Mouse (Mus musculus) kidney, adult 2 months (tissue): ENCODE results near the gene Rad51d.

ENCODE experiments used
- CTCF ChIP-seq: fragments of 200-500 bp; conservative IDR thresholded peaks from 2 replicates; pipeline ENCODE4 v1.5.1; 2011; ENCODE audit warnings: low read depth, mild to moderate bottlenecking, control low read depth, low read length, moderate library complexity, mixed read lengths; ENCODE audit not compliant: insufficient read depth, insufficient read length
- POLR2A ChIP-seq: fragments of 200-500 bp; IDR thresholded peaks from one replicate; pipeline ENCODE4 v1.6.1; 2011; ENCODE audit warnings: low read depth, low read length, control low read depth

DNA sequence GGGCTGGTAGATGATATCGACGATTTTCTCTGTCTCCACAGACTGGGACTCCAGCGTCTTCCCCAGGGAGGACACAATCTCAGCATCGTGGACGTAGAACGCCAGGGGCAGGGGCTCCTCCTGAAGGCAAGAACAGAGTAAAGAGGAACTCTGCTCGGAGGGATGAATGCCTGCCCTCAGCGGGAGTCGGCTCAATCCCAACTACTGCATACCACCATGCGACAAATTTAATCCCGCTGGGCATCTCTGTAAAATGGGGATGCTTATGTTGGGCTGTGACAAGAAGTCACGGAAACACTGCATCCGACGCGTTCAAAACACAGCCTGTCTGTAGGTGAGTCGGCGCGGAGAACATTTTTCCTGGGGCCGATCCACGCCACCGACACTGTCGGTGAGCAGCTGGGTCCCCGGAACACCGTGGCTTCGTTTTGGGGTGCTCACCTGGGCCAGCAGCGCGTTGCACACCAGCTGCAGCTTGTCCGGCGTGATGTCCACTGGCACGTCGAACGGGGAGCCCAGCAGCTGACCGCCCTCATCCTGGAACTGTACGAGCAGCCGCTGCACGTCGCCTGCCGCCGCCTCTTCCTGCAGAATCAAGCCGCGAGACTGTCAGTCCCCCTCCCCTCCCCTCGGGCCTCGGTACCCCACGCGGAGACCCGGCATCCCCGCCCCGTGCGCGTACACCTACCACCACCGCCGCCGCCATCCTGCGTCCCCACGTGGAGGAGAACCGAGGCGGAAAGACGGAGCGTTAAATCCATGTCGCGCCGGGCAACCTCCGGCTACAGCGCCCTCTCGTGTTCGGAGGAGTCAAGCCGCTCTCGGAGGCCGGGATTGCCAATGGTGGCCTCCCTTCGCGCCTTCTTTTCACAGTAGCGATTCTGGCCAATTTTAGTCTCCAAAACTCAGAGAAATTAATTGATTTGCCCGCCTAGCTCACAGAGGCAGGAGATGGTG, 17.5 kb upstream of the Rad51d start, which contains the start of gene Nle1:
- peak; percentile 79 for TF ChIP-seq CTCF
- no peak for TF ChIP-seq POLR2A
